Mouse (Mus musculus) lung, postnatal 0 days (tissue): ENCODE results near the gene Dnajb13.

ENCODE experiments used
- CTCF ChIP-seq: IDR thresholded peaks from 2 replicates; pipeline ENCODE4 v1.5.1; 2016; ENCODE audit warnings: antibody characterized with exemption, mild to moderate bottlenecking
- EP300 ChIP-seq: IDR thresholded peaks from 2 replicates; pipeline ENCODE4 v1.6.1; 2016; ENCODE audit warnings: antibody characterized with exemption, mild to moderate bottlenecking, control low read depth

DNA sequence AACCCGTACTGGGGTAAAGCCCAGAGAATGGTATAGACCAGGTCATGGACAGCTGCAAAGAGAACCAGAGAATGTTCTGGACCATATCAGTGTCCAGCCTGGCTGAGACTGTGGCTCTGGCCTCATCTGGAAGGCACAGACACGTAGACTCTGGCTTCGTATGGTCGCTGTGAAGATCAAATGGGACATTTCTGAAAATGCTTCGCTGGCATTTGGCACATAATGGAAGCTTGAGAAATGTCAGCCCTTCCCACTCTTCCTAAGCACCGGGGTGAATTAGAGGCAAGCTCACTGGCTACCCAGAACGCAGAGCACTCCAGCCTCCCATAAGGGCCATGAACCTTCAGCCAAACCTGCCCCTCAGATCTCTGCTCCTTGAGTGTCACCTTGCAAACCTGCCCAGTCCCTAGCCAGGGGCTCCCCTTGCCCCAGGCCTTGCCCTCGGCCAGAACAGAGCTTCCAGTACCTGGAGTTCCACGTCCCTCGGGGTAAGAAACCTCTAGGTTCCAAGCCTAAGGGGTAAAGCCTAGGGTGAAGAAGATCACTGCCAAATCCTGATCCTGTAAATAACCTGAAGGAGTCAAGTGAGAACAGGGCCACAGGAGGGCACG, 43.9 kb downstream of the Dnajb13 start:
- TF ChIP-seq EP300 (no peak), CTCF (no peak)
